Mouse (Mus musculus): Measurements from ENCODE around the gene Micall1. TPM values are rescaled to one million over a fixed set of nuclear protein-coding genes. Genes with fewer than 3 reads are reported as not detected.

Gene Micall1
- polyA plus RNA-seq, 1 experiment from 2014 or later, result 11.6 TPM

DNA sequence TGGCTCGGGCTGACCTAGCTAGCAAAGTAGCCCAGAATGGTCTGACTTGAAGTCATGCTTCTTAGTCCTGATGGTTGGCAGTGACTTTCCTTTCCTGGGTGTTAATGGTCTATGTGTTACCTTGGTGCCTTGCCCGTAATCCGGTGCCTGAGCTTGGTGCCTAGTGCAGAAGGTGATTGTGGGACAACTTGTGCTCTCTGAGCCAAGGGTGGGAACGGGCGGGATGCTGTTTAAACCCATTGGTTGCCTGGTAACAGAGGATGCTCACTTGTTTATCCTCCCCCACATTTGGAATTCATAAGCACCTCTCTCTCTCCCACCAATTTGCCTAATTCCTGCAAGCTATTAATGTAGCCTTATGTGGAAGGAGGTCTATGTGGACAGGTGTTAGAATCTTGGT lies 13.2 kb upstream of the Micall1 start:
- Histone ChIP-seq H3K9me3 (ENCODE audit: control insufficient read depth, low read length) (no peaks in the 10 kb centered on the region), H3K36me3 (ENCODE audit: control insufficient read depth, insufficient read depth, low read length) (peaks cover 22% of the 10 kb centered on the region), H3K27me3 (replicated peaks; ENCODE audit: control insufficient read depth, insufficient read depth, low read length) (no peaks in the 10 kb centered on the region), H3K4me1 (ENCODE audit: control insufficient read depth, insufficient read depth, low read depth, low read length) (peaks cover 7% of the 10 kb centered on the region), H3K9ac (ENCODE audit: low read depth, low read length) (no peak overlapping the region), H3K4me2 (ENCODE audit: low read length) (no peak overlapping the region), H3K4me3 (ENCODE audit: low read length) (no peak overlapping the region), H3K27ac (ENCODE audit: low read depth, low read length) (no peak overlapping the region)
- WGBS, result 83% methylated on average over 5 of the region's 5 CpGs
- ATAC-seq, result no peak

- Histone ChIP-seq H3K4me3 (ENCODE audit: low read length) (no peak overlapping the region), H3K27me3 (replicated peaks; ENCODE audit: control insufficient read depth, insufficient read depth, low read length) (no peaks in the 10 kb centered on the region), H3K9ac (ENCODE audit: low read depth, low read length) (no peak overlapping the region)
Observed at GRCm38 (mm10) chr15:79096556-79096955, 12.1 kb upstream of the Micall1 start.

GRCm38 (mm10) chr15:79097135-79097534 lies 11.6 kb upstream of the Micall1 start:
- Histone ChIP-seq H3K9me3 (ENCODE audit: control insufficient read depth, low read length) (no peaks in the 10 kb centered on the region), H3K27me3 (replicated peaks; ENCODE audit: control insufficient read depth, insufficient read depth, low read length) (no peaks in the 10 kb centered on the region), H3K36me3 (ENCODE audit: control insufficient read depth, insufficient read depth, low read length) (peaks cover 15% of the 10 kb centered on the region), H3K4me1 (ENCODE audit: control insufficient read depth, insufficient read depth, low read depth, low read length) (peaks cover 7% of the 10 kb centered on the region), H3K27ac (ENCODE audit: low read depth, low read length) (no peak overlapping the region), H3K4me3 (ENCODE audit: low read length) (no peak overlapping the region), H3K4me2 (ENCODE audit: low read length) (no peak overlapping the region), H3K9ac (ENCODE audit: low read depth, low read length) (no peak overlapping the region)
- ATAC-seq, result no peak
- WGBS, result 39% methylated on average over 2 of the region's 2 CpGs

More at GRCm38 (mm10) chr15:79096556-79096955, 12.1 kb upstream of the Micall1 start:
- peaks cover 7% of the 10 kb centered on the region for H3K4me1 ChIP-seq (ENCODE audit: control insufficient read depth, insufficient read depth, low read depth, low read length)
- no peaks in the 10 kb centered on the region for H3K9me3 ChIP-seq (ENCODE audit: control insufficient read depth, low read length)
- H3K27ac ChIP-seq (ENCODE audit: low read depth, low read length), result no peak overlapping the region
- WGBS, result 78% methylated on average over 3 of the region's 3 CpGs
- H3K36me3 ChIP-seq (ENCODE audit: control insufficient read depth, insufficient read depth, low read length), result peaks cover 15% of the 10 kb centered on the region
- no peak for ATAC-seq
- H3K4me2 ChIP-seq (ENCODE audit: low read length), result no peak overlapping the region

DNA sequence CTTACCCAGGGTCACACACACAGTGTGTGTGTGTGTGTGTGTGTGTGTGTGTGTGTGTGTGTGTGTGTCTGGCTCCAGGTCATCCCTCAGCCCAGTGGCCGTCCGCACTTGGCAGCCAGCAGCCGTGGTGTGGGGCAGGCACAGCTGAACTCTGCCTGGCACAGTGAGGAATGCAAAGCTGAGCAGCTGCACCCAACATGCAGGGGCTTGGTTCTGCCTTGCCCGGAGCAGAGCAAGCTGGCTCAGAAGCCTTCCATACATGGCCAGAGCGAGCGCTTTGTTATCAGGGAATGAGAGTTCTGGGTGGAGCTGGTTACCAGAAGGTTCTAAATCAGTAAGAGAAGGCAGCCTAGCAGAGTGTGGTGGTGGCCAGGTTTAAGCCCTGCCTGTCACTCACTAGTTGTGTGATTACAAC lies 11.1 kb upstream of the Micall1 start:
- peak; percentile 79 for ATAC-seq
- H3K9ac ChIP-seq (ENCODE audit: low read depth, low read length), result no peak overlapping the region
- peaks cover 7% of the 10 kb centered on the region for H3K4me1 ChIP-seq (ENCODE audit: control insufficient read depth, insufficient read depth, low read depth, low read length)
- H3K4me2 ChIP-seq (ENCODE audit: low read length), result no peak overlapping the region
- H3K9me3 ChIP-seq (ENCODE audit: control insufficient read depth, low read length), result no peaks in the 10 kb centered on the region
- H3K36me3 ChIP-seq (ENCODE audit: control insufficient read depth, insufficient read depth, low read length), result peaks cover 15% of the 10 kb centered on the region
- 42% methylated on average over 6 of the region's 6 CpGs for WGBS
- no peak overlapping the region for H3K4me3 ChIP-seq (ENCODE audit: low read length)
- H3K27ac ChIP-seq (ENCODE audit: low read depth, low read length), result no peak overlapping the region; the same call in 1 of the 2 replicates
- H3K27me3 ChIP-seq (replicated peaks; ENCODE audit: control insufficient read depth, insufficient read depth, low read length), result no peaks in the 10 kb centered on the region

DNA sequence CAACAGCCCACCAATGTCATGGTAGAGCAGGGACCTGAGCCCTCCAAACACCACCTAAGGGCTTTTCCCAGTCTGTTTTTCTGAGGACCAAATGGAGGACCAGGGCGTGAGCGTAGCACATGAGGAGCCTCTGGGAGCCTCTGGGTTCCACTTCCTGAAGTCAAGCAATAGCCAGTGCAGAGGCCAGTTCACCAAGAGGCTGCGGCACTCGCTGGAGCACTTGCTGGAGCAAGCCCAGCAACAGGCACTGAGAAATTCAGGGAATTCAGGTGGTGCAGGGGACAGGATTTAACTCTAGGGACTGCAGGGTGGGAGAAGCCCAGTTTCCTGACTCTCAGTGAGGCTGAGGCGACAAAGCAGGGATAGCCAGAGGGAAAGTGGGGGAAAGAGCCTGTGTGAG lies 10.5 kb upstream of the Micall1 start:
- ATAC-seq, result no peak
- no peak overlapping the region for H3K4me3 ChIP-seq (ENCODE audit: low read length)
- H3K4me2 ChIP-seq (ENCODE audit: low read length), result no peak overlapping the region
- no peaks in the 10 kb centered on the region for H3K9me3 ChIP-seq (ENCODE audit: control insufficient read depth, low read length)
- no peaks in the 10 kb centered on the region for H3K27me3 ChIP-seq (replicated peaks; ENCODE audit: control insufficient read depth, insufficient read depth, low read length)
- peaks cover 7% of the 10 kb centered on the region for H3K4me1 ChIP-seq (ENCODE audit: control insufficient read depth, insufficient read depth, low read depth, low read length)
- H3K36me3 ChIP-seq (ENCODE audit: control insufficient read depth, insufficient read depth, low read length), result peaks cover 15% of the 10 kb centered on the region
- 78% methylated on average over 5 of the region's 5 CpGs for WGBS
- H3K9ac ChIP-seq (ENCODE audit: low read depth, low read length), result no peak overlapping the region
- no peak overlapping the region for H3K27ac ChIP-seq (ENCODE audit: low read depth, low read length)

GRCm38 (mm10) chr15:79098868-79099267 lies 9.8 kb upstream of the Micall1 start:
- H3K27me3 ChIP-seq (replicated peaks; ENCODE audit: control insufficient read depth, insufficient read depth, low read length), result no peaks in the 10 kb centered on the region
- WGBS, result 51% methylated on average over 7 of the region's 7 CpGs
- no peak overlapping the region for H3K4me3 ChIP-seq (ENCODE audit: low read length)
- H3K9ac ChIP-seq (ENCODE audit: low read depth, low read length), result no peak overlapping the region
- H3K4me2 ChIP-seq (ENCODE audit: low read length), result no peak overlapping the region
- ATAC-seq, result no peak
- peaks cover 12% of the 10 kb centered on the region for H3K36me3 ChIP-seq (ENCODE audit: control insufficient read depth, insufficient read depth, low read length)
- H3K4me1 ChIP-seq (ENCODE audit: control insufficient read depth, insufficient read depth, low read depth, low read length), result peaks cover 7% of the 10 kb centered on the region
- no peaks in the 10 kb centered on the region for H3K9me3 ChIP-seq (ENCODE audit: control insufficient read depth, low read length)
- no peak overlapping the region; the same call in 1 of the 2 replicates for H3K27ac ChIP-seq (ENCODE audit: low read depth, low read length)

DNA sequence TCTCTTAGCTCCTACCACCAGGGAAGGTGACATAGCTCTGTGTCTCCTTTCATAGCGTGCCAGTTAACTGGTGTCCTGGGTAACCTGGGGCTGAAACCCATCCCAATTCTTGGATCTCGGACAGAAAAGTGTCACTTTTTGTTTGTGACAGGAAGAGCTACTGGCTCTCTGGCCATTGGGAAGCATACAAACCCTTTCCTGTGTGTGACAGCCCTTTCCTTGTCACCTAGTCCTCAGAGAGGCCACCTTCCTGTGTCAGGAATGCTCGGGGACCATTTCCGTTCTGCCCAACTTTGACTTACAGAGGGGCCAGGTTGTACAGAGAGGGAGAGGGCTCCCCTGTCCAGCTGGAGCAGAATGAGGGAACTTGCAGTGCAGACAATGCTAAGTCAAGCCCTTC lies 9.2 kb upstream of the Micall1 start:
- Histone ChIP-seq H3K4me2 (ENCODE audit: low read length) (no peak overlapping the region), H3K9me3 (ENCODE audit: control insufficient read depth, low read length) (no peaks in the 10 kb centered on the region), H3K4me1 (ENCODE audit: control insufficient read depth, insufficient read depth, low read depth, low read length) (peaks cover 7% of the 10 kb centered on the region), H3K36me3 (ENCODE audit: control insufficient read depth, insufficient read depth, low read length) (peaks cover 7% of the 10 kb centered on the region), H3K9ac (ENCODE audit: low read depth, low read length) (no peak overlapping the region), H3K4me3 (ENCODE audit: low read length) (no peak overlapping the region), H3K27ac (ENCODE audit: low read depth, low read length) (no peak overlapping the region; the same call in 1 of the 2 replicates), H3K27me3 (replicated peaks; ENCODE audit: control insufficient read depth, insufficient read depth, low read length) (no peaks in the 10 kb centered on the region)
- 68% methylated on average over 4 of the region's 4 CpGs for WGBS
- ATAC-seq, result no peak

- no peaks in the 10 kb centered on the region for H3K9me3 ChIP-seq (ENCODE audit: control insufficient read depth, low read length)
- peaks cover 7% of the 10 kb centered on the region for H3K4me1 ChIP-seq (ENCODE audit: control insufficient read depth, insufficient read depth, low read depth, low read length)
- WGBS, result 75% methylated on average over 4 of the region's 4 CpGs
- no peak for ATAC-seq
- no peaks in the 10 kb centered on the region for H3K27me3 ChIP-seq (replicated peaks; ENCODE audit: control insufficient read depth, insufficient read depth, low read length)
- H3K27ac ChIP-seq (ENCODE audit: low read depth, low read length), result no peak overlapping the region
- H3K36me3 ChIP-seq (ENCODE audit: control insufficient read depth, insufficient read depth, low read length), result peaks cover 2% of the 10 kb centered on the region
- no peak overlapping the region for H3K4me2 ChIP-seq (ENCODE audit: low read length)
- H3K4me3 ChIP-seq (ENCODE audit: low read length), result no peak overlapping the region
- no peak overlapping the region for H3K9ac ChIP-seq (ENCODE audit: low read depth, low read length)
Observed at GRCm38 (mm10) chr15:79100391-79100790, 8.3 kb upstream of the Micall1 start.

DNA sequence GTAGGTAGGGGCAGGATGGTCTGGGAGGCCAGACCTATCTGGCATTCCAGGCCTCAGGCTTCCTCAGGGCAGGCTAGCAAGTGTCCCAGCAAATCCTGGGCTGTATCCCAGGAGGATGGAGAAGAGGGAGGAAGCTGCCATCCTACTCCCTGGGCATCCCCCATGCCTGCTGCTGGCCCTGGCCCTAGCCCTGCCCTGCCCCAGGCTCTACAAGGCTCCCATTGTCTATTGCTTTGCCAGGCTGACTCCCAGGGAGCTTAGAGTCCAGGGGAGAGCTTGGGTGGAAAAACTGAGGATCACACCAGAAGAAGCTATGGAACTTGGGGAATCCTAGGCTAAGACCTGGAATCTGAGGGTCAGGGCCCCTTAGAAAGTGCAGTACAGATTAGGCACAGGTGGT lies 7.2 kb upstream of the Micall1 start:
- Histone ChIP-seq H3K9me3 (ENCODE audit: control insufficient read depth, low read length) (no peaks in the 10 kb centered on the region), H3K27ac (ENCODE audit: low read depth, low read length) (no peak overlapping the region), H3K36me3 (ENCODE audit: control insufficient read depth, insufficient read depth, low read length) (no peaks in the 10 kb centered on the region), H3K27me3 (replicated peaks; ENCODE audit: control insufficient read depth, insufficient read depth, low read length) (no peaks in the 10 kb centered on the region), H3K4me3 (ENCODE audit: low read length) (no peak overlapping the region), H3K4me2 (ENCODE audit: low read length) (no peak overlapping the region), H3K9ac (ENCODE audit: low read depth, low read length) (no peak overlapping the region), H3K4me1 (ENCODE audit: control insufficient read depth, insufficient read depth, low read depth, low read length) (peaks cover 7% of the 10 kb centered on the region)
- ATAC-seq, result no peak

GRCm38 (mm10) chr15:79103264-79103663 lies 5.4 kb upstream of the Micall1 start:
- Histone ChIP-seq H3K4me2 (ENCODE audit: low read length) (no peak overlapping the region), H3K27ac (ENCODE audit: low read depth, low read length) (no peak overlapping the region), H3K36me3 (ENCODE audit: control insufficient read depth, insufficient read depth, low read length) (no peaks in the 10 kb centered on the region), H3K27me3 (replicated peaks; ENCODE audit: control insufficient read depth, insufficient read depth, low read length) (no peaks in the 10 kb centered on the region), H3K4me3 (ENCODE audit: low read length) (no peak overlapping the region), H3K4me1 (ENCODE audit: control insufficient read depth, insufficient read depth, low read depth, low read length) (peaks cover under 1% of the 10 kb centered on the region), H3K9me3 (ENCODE audit: control insufficient read depth, low read length) (no peaks in the 10 kb centered on the region), H3K9ac (ENCODE audit: low read depth, low read length) (no peak overlapping the region)
- 58% methylated on average over 10 of the region's 10 CpGs for WGBS
- ATAC-seq, result no peak

All from hindbrain, embryonic 16.5 days (tissue).